Mouse (Mus musculus) left cerebral cortex, adult 9 months (tissue): ENCODE measurements at regions not wholly inside any gene's neighbourhood (a gene's known extent, or its start where the extent isn't known, plus 50 kb on each side); places are given as distances from the start of the nearest gene placed in this dataset.
"Not testable (repeated sequence)": the region's sequence is repeated elsewhere in the genome, so short reads cannot be mapped to it uniquely, and the experiment has no call there.

Source experiments
- DNase-seq, 2 experiments: peaks; one replicate each; pipeline ENCODE4 v3.0.0; 2022; ENCODE audit warnings: low spot score in 2 of 2

- no peak for DNase-seq
Measured at GRCm38 (mm10) chr8:89563544-89563943, 519.6 kb upstream of the Sall1 start.

GRCm38 (mm10) chr8:89562597-89562996 is 518.6 kb upstream of the Sall1 start:
- DNase-seq: no peak

GRCm38 (mm10) chr8:89541231-89541630 is 497.3 kb upstream of the Sall1 start:
- no peak for DNase-seq

GRCm38 (mm10) chr8:89534605-89535004 is 490.6 kb upstream of the Sall1 start:
- no peak for DNase-seq

GRCm38 (mm10) chr8:89525041-89525440 is 481.1 kb upstream of the Sall1 start:
- DNase-seq: no peak

- DNase-seq: no peak
Measured at GRCm38 (mm10) chr8:89523336-89523735, 479.4 kb upstream of the Sall1 start.

- DNase-seq: no peak
Measured at GRCm38 (mm10) chr8:89516602-89517001, 472.6 kb upstream of the Sall1 start.

- peak in 1 of 2 experiments; percentile 47 for DNase-seq
Measured at GRCm38 (mm10) chr8:89514270-89514669, 470.3 kb upstream of the Sall1 start.

GRCm38 (mm10) chr8:89507639-89508038 is 463.7 kb upstream of the Sall1 start:
- no peak for DNase-seq

- no peak for DNase-seq
Measured at GRCm38 (mm10) chr8:89503545-89504234, 459.7 kb upstream of the Sall1 start.

GRCm38 (mm10) chr8:89503030-89503429 is 459.1 kb upstream of the Sall1 start:
- peak in 1 of 2 experiments; percentile 3 for DNase-seq

GRCm38 (mm10) chr8:89501756-89502155 is 457.8 kb upstream of the Sall1 start:
- no peak for DNase-seq

GRCm38 (mm10) chr8:89499831-89500230 is 455.9 kb upstream of the Sall1 start:
- DNase-seq: no peak

- no peak for DNase-seq
Measured at GRCm38 (mm10) chr8:89498088-89498695, 454.2 kb upstream of the Sall1 start.

- DNase-seq: no peak
Measured at GRCm38 (mm10) chr8:89492336-89492735, 448.4 kb upstream of the Sall1 start.

- not testable (repeated sequence) for DNase-seq
Measured at GRCm38 (mm10) chr8:89482481-89482880, 438.5 kb upstream of the Sall1 start.

- peak in 1 of 2 experiments; percentile 1 for DNase-seq
Measured at GRCm38 (mm10) chr8:89476930-89477329, 433.0 kb upstream of the Sall1 start.

- DNase-seq: no peak
Measured at GRCm38 (mm10) chr8:89471116-89471515, 427.2 kb upstream of the Sall1 start.

GRCm38 (mm10) chr8:89468782-89469220 is 424.8 kb upstream of the Sall1 start:
- DNase-seq: no peak

- DNase-seq: no peak
Measured at GRCm38 (mm10) chr8:89465211-89465753, 421.3 kb upstream of the Sall1 start.

GRCm38 (mm10) chr8:89456517-89456916 is 412.6 kb upstream of the Sall1 start:
- DNase-seq: no peak

- DNase-seq: no peak
Measured at GRCm38 (mm10) chr8:89455731-89456130, 411.8 kb upstream of the Sall1 start.

GRCm38 (mm10) chr8:89454197-89454596 is 410.2 kb upstream of the Sall1 start:
- no peak for DNase-seq
